Mouse (Mus musculus) ovary, postnatal 14 days (tissue): ENCODE data around the gene Mybbp1a.

Source experiments
- DNase-seq: peaks from one replicate; pipeline ENCODE4 v3.0.0; 2022; ENCODE audit warnings: low spot score

Gene Mybbp1a

GRCm38 (mm10) chr11:72446311-72447105 is 5.4 kb downstream of the Mybbp1a start:
- no peak for DNase-seq

GRCm38 (mm10) chr11:72447475-72447874 is 6.3 kb downstream of the Mybbp1a start:
- no peak for DNase-seq

DNA sequence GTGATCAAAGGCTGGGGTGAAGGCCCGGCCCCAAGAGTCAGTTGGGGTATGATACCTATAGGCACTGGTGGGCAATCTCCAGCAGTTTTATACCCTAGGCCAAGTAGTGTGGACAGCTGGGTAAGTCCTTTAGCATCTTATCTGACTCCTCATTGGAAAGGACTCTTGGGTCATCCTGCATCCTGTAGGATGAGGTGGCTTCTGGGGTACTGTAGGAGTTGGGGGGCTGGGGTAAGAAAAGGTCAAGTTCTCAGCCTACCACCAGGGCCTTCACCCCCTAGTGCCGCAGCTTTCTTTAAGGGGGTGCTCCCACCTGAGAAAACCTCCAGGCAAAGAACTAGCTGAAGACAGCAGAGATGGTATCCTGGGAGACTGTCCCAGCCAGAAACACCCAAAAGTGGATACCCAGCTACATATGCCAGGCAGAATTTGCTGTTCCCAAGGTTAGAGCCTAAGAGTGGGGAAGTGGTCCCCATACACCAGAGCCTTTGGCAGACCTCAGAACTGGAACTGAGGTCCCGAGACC is 11.0 kb downstream of the Mybbp1a start:
- DNase-seq: no peak

- no peak for DNase-seq
Measured at GRCm38 (mm10) chr11:72453105-72453953, 12.2 kb downstream of the Mybbp1a start.

- DNase-seq: no peak
Measured at GRCm38 (mm10) chr11:72455694-72456093, 14.5 kb downstream of the Mybbp1a start.

GRCm38 (mm10) chr11:72457995-72458496 is 16.9 kb downstream of the Mybbp1a start:
- DNase-seq: no peak

- DNase-seq: no peak
Measured at GRCm38 (mm10) chr11:72458502-72458901, 17.3 kb downstream of the Mybbp1a start.

DNA sequence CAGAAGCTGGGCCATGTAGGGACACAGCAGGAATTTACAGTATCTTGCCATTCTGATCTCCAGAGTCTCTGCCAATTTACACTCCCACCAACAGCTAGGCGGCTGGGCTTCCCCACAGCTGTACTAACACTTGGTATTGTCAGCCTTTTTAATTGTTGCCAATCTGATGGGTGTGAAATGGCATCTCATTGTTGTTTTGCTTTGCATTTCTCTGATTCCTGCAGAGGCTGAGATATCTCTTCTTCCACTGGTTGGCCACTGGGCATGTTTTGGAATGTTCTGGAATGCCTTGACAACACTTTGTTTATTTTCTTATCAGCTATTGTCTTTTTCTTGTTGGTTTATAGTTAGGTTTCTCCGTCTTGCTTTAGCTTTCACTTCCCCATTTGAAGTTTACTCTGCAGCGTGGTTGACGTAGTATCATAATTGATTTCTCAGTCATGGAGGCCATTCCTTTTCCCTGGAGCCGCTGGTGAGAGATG is 20.4 kb downstream of the Mybbp1a start:
- no peak for DNase-seq

DNA sequence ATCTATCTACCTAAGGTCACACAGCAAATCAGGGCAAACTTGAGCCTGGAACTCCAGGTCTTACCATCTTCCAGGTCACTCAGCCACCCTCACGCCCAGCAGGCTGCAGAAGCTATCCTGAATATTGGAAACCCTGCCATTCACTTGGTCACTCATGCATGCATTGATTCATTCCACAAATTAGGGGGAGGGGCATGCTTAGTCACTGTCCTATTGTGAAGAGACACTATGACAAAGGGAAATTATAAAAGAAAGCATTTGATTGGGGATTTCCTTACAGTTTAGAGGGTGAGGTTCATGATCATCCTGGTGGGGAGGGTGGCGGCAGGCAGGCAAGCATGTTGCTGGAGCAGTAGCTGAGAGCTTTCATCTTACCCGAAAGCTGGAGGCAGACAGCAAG is 23.7 kb downstream of the Mybbp1a start:
- no peak for DNase-seq

DNA sequence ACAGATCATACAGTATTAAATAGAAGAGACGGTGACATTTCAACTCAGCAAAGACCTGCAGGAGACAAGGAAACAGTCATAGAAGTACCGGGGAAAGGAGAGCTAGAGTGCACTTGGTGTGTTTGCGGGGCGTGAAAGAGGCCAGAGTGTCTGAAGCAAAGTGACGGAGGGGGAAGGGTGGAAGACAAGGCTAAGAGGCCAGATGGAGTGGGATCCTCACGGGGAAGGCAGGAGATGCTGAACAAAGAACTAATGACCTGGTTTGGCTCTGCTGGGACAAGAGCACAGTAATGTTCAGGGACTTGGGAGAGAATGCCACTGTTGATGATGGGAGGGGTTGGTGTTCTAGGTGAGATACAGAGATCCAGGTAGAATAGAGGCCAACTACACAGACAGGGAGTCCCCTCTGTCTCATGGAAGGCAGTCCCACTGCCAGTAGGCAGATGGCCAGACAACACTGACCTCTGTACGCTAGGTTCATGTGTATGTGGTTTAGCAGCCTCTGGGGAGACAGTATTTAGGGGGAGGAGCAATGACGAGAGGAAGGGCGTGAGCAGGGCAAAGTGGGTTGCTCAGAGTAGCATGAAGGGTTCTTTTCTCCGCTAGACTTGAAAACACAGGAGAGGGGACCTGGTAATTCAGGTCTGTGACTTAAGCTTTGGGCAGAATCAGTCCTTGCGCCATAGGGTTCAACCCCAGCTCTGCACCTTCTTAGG is 25.0 kb downstream of the Mybbp1a start:
- DNase-seq: no peak

DNA sequence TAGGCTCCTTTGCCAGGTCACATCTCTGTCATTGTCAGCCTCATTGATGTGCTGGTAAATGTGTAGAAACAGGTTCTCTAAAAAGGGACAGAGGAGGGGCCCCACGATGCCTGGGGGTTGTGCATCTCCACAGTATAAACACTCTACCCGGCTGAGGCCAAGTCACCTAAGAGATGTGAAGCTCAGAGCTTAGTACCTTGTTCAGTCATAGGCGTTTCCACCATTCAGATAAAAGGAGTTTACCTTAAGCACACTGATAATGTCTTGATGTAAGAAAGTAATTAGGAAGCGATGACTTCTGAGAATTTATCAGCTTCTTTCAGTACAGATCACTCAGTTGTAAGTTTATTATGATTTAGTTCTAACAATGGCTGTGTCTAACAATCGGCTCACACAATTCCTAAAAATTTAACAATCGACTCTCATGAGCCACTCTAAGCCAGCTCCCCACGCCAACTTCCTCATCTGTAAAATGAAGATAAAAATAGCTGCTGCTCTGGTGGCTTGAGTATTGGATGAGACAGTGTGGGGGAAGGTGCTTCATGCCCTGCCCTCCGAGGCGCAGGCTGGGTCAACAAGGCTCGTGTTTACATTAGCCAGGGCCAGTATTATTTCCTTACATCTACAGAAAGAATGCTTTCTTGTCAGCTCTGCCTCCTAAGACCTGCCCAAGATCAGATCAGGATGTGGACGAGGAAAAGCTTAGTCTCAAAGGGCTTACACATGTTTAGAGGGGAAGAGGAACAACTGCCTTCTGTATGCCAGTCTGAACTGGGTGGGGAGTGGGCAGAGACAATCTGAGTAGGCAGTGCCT is 25.7 kb downstream of the Mybbp1a start:
- DNase-seq: no peak

DNA sequence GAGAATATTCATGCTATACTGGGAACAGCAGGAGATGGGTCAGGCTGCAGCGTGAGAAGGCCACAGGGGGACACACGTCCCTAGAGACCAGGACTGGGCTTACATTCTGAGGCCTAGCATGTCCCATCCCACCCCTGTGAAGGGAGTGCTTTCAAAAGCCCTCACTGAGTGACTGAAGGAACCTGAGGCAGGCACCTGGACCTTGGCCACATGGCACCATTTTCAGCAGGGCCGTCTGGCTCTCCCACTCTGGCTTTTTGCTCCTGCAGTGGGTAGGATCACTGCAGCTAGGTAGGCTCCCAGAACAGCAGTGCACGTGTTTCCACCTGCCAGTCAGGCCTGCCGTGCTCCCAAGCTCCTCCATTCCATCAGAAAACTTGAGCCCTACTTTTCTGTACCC is 27.4 kb downstream of the Mybbp1a start:
- DNase-seq: no peak

GRCm38 (mm10) chr11:72469217-72469616 is 28.1 kb downstream of the Mybbp1a start:
- DNase-seq: peak; percentile 71

GRCm38 (mm10) chr11:72470004-72470403 is 28.8 kb downstream of the Mybbp1a start:
- DNase-seq: no peak

DNA sequence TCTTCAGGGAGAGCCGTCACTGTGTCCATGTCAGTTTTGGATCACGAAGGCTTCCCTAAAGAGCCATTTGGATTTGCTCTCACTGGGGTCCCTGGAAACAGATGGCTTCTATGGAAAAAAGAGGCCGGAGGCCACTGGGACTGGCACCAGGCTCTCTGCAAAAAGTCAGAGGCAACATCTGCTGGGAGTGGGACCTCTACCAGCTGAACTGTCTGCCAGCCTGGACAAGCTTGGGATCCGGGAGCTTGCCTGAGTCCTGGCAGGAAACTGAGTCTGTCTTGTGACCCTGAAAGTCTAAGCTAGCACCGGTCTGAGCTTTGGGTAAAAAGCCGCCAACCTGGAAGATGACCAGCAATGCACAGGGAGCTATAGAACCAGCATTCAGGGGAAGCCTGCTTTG is 30.2 kb downstream of the Mybbp1a start:
- DNase-seq: no peak

- DNase-seq: no peak
Measured at GRCm38 (mm10) chr11:72473540-72473939, 32.4 kb downstream of the Mybbp1a start.

GRCm38 (mm10) chr11:72474926-72475325 is 33.8 kb downstream of the Mybbp1a start:
- DNase-seq: no peak

DNA sequence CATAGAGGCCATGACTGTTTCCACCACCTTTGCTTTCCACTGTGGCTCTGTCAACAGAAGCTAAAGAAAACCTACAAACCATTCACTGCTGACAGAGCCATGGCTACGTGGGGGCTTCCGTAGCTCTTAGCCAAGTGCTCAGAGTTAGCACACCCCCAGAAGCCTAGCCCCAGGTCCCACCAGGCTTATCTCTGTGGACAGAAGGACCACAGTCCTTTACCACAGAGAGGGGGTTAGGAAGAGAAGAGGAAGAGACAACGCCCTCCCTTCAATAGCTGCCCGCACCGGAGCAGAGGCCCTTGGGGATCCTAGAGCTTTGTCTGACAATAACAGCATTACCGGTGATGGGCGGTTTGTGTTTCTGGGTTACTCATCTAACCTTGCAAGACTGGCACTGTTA is 34.3 kb downstream of the Mybbp1a start:
- no peak for DNase-seq

- no peak for DNase-seq
Measured at GRCm38 (mm10) chr11:72476074-72476625, 35.0 kb downstream of the Mybbp1a start.

DNA sequence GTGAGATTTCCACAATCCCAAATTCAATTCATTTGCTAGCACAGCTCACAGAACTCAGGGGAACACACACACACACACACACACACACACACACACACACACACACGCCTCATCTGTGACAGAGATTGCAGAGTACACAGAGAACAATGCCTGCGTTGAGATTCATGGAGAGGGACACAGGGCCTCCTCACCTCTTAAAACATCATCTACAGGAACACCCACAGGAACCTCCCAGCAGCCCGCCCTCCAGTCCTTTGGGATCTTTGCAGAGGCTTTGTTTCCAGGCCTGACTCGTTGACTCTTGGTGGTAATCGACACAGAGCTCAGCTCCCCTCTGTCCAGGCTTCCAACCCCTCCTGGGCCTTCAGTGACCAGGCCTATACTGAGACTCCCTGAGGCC is 36.0 kb downstream of the Mybbp1a start:
- DNase-seq: no peak

DNA sequence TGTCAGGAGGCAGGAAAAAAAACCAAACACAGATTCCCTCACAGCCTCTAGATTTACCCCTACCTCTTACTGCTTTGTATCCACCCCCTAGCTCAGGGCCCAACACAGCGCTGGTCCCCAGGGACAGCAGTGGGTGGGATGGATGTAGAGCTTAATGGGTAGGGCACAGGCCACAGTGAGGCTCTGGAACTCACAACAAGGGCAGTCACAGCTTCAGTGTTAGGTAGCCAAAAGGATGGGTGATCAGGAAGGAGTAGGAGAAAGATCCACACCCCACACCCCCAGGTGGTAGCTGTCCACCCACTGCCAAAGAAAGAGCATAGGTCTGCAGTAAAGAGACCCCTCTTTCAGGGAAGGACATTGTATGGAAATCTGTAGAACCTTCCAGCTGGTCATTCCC is 36.5 kb downstream of the Mybbp1a start:
- no peak for DNase-seq
